Mouse (Mus musculus) intestine, postnatal 0 days (tissue): ENCODE results near the gene Sik3. TPM values are rescaled to one million over a fixed set of nuclear protein-coding genes. Genes with fewer than 3 reads are reported as not detected.
"Not testable (repeated sequence)": the region's sequence is repeated elsewhere in the genome, so short reads cannot be mapped to it uniquely, and the experiment has no call there.

Experiments
- ATAC-seq: fragments of 200-750 bp; cut with Nextera tagmentation; 2 replicates; pipeline ENCODE4 v1.8.0; 2017; ENCODE audit warnings: mild to moderate bottlenecking, moderate TSS enrichment, moderate library complexity
- H3K27ac ChIP-seq: fragments of 300-500 bp; sonication (generic); 2 replicates; pipeline ENCODE4 v1.5.1; 2014; ENCODE audit warnings: mild to moderate bottlenecking, low read depth, low read length, moderate library complexity
- H3K27me3 ChIP-seq: fragments of 300-500 bp; sonication (generic); replicated peaks from 2 replicates; pipeline ENCODE4 v1.6.1; 2014; ENCODE audit warnings: low read length, mixed read lengths; ENCODE audit not compliant: control insufficient read depth, insufficient read depth
- H3K36me3 ChIP-seq: fragments of 300-500 bp; sonication (generic); 2 replicates; pipeline ENCODE4 v1.6.1; 2014; ENCODE audit warnings: mild to moderate bottlenecking, moderate library complexity; ENCODE audit not compliant: control insufficient read depth, insufficient read depth
- H3K4me1 ChIP-seq: fragments of 300-500 bp; sonication (generic); replicated peaks from 2 replicates; pipeline ENCODE4 v1.6.1; 2014; ENCODE audit warnings: antibody characterized with exemption, low read length, mixed read lengths; ENCODE audit not compliant: control insufficient read depth, insufficient read depth
- H3K4me2 ChIP-seq: fragments of 300-500 bp; sonication (generic); replicated peaks from 2 replicates; pipeline ENCODE4 v1.6.1; 2014; ENCODE audit warnings: low read depth, mild to moderate bottlenecking, moderate library complexity
- H3K4me3 ChIP-seq: fragments of 300-500 bp; sonication (generic); 2 replicates; pipeline ENCODE4 v1.5.1; 2014; ENCODE audit warnings: low read depth, low read length
- H3K9ac ChIP-seq: fragments of 300-500 bp; sonication (generic); 2 replicates; pipeline ENCODE4 v1.6.1; 2014; ENCODE audit warnings: mild to moderate bottlenecking, low read depth, low read length
- H3K9me3 ChIP-seq: fragments of 300-500 bp; sonication (generic); 2 replicates; pipeline ENCODE4 v1.6.1; 2016; ENCODE audit warnings: mixed run types; ENCODE audit not compliant: control insufficient read depth
- CTCF ChIP-seq: sonication (generic); IDR thresholded peaks from 2 replicates; pipeline ENCODE4 v1.5.1; 2016; ENCODE audit warnings: low read depth, mild to moderate bottlenecking, control low read depth, antibody characterized with exemption, moderate library complexity
- WGBS: fragments of 180-500 bp; shearing (Covaris S2); extraction: QIAGEN DNeasy Blood & Tissue Kit; methylation state at CpG from one replicate; pipeline ENCODE4 v1.1.7; 2014; 5-methylcytosine and 5-hydroxymethylcytosine counted together
- polyA plus RNA-seq: library from polyadenylated mRNA; unstranded; fragments of >200 nt; fragmentation: Nextera tagmentation; extraction: Ambion mirVana; gene quantifications from 2 replicates; pipeline ENCODE4 v1.2.1, GENCODE M21; 2015

Gene Sik3
- polyA plus RNA-seq, 1 experiment from 2014 or later = 7.4 TPM

GRCm38 (mm10) chr9:46086826-46087225 is 74.2 kb downstream of the Sik3 start:
- no peaks in the 10 kb centered on the region for H3K27me3 ChIP-seq
- no peaks in the 10 kb centered on the region; the same call in 1 of the 2 replicates for H3K36me3 ChIP-seq
- WGBS = 31% methylated on average over 3 of the region's 3 CpGs
- peaks cover 14% of the 10 kb centered on the region; the same call in 1 of the 2 replicates for H3K4me1 ChIP-seq
- ATAC-seq = no peak
- no peak overlapping the region for H3K4me3 ChIP-seq
- H3K4me2 ChIP-seq = no peak overlapping the region
- no peak overlapping the region for H3K9ac ChIP-seq
- TF ChIP-seq CTCF = no peak
- no peak overlapping the region for H3K27ac ChIP-seq
- H3K9me3 ChIP-seq = no peaks in the 10 kb centered on the region

DNA sequence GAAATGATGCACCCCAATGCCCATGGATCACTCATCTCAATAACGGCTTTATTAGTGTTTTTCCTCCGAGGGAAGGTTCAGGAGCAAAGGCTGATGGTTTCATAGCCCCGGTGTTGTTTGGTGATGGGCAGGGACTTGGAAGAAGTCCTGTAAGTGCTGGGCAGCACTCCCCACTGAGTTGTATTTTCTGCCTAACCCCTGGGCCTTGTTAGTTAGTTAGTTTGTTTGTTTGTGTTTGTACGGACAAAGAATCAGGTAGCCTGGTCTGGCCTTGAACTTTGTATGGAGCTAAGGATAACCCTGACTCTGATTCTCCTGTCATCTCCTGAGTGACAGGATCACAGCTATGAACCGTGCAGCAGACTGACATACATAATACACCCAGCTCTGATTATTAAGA is 74.8 kb downstream of the Sik3 start:
- Histone ChIP-seq H3K4me3 (no peak overlapping the region), H3K9ac (no peak overlapping the region), H3K27ac (no peak overlapping the region), H3K4me1 (peaks cover 14% of the 10 kb centered on the region; the same call in 1 of the 2 replicates), H3K4me2 (no peak overlapping the region), H3K36me3 (no peaks in the 10 kb centered on the region; the same call in 1 of the 2 replicates), H3K27me3 (no peaks in the 10 kb centered on the region), H3K9me3 (no peaks in the 10 kb centered on the region)
- TF ChIP-seq CTCF = no peak
- WGBS = 53% methylated on average over 5 of the region's 5 CpGs
- ATAC-seq = no peak

DNA sequence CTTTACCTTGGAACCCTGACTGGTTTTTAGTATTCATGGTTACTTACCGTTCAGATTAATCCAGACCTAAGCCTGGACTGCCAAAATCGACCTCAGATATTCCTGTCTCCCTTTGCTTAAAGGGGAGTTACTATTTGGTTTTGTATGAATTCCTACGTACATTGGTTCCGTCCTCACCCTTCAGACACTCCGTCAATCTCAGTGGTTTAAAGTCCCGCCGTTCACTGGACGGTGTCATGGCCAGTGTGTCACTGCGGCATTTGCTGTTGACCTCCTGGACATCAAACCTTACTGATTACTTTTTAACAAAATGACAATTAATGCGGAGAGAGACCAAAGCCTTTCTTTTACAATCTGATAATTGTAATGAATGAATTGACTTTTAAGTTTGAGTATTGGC is 76.1 kb downstream of the Sik3 start:
- Histone ChIP-seq H3K27ac (no peak overlapping the region), H3K27me3 (no peaks in the 10 kb centered on the region), H3K4me3 (no peak overlapping the region), H3K4me2 (no peak overlapping the region), H3K9me3 (no peaks in the 10 kb centered on the region), H3K9ac (no peak overlapping the region), H3K4me1 (peaks cover 14% of the 10 kb centered on the region; the same call in 1 of the 2 replicates), H3K36me3 (no peaks in the 10 kb centered on the region)
- TF ChIP-seq CTCF = no peak
- 82% methylated on average over 10 of the region's 10 CpGs for WGBS
- ATAC-seq = no peak

GRCm38 (mm10) chr9:46090066-46090465 is 77.4 kb downstream of the Sik3 start:
- ATAC-seq = no peak
- no peak overlapping the region for H3K9ac ChIP-seq
- no peaks in the 10 kb centered on the region for H3K36me3 ChIP-seq
- peaks cover 14% of the 10 kb centered on the region; the same call in 1 of the 2 replicates for H3K4me1 ChIP-seq
- no peak for TF ChIP-seq CTCF
- H3K4me3 ChIP-seq = no peak overlapping the region
- no peaks in the 10 kb centered on the region for H3K27me3 ChIP-seq
- no peaks in the 10 kb centered on the region for H3K9me3 ChIP-seq
- WGBS = 64% methylated on average over 4 of the region's 4 CpGs
- H3K27ac ChIP-seq = no peak overlapping the region
- no peak overlapping the region for H3K4me2 ChIP-seq

DNA sequence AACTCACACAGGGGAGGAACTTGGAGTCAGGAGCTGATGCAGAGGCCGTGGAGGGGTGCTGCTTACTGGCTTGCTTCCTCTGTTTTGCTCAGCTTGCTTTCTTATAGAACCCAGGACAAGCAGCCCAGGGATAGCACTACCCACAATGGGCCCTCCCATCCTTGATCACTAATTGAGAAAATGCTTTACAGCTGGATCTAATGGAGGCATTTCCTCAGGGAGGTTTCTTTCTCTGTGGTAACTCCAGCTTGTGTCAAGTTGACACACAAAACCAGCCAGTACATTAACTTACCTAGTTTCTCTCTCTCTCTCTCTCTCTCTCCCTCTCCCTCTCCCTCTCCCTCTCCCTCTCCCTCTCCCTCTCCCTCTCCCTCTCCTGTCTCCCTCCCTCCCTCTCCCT is 78.5 kb downstream of the Sik3 start:
- not testable (repeated sequence) for H3K9ac ChIP-seq, H3K27ac ChIP-seq, H3K27me3 ChIP-seq, ATAC-seq, H3K4me2 ChIP-seq, H3K9me3 ChIP-seq, H3K4me3 ChIP-seq, H3K36me3 ChIP-seq
- peaks cover 14% of the 10 kb centered on the region; the same call in 1 of the 2 replicates for H3K4me1 ChIP-seq
- 48% methylated on average over 1 of the region's 1 CpGs for WGBS

DNA sequence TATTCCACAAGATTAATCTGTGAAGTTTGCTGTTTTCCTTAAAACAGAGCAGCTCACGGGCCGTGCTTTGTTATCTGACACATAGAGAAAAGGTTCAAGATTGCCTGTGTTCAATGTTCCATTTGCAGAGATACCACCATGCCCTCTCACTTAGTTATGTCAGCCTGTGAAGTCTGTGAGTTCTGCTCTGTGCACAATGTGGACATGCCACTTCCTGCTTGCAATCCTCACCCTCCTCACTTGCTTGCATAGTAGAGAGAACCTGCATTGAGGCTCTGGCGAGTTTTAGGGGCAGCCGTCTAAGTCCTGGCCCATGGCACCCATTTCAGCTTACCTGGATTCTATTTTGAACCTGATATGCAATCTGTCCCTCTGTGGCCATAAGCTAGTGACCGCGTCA is 80.0 kb downstream of the Sik3 start:
- Histone ChIP-seq H3K4me1 (peaks cover 6% of the 10 kb centered on the region; the same call in 1 of the 2 replicates), H3K9me3 (no peaks in the 10 kb centered on the region), H3K27ac (no peak overlapping the region), H3K4me3 (no peak overlapping the region), H3K36me3 (no peaks in the 10 kb centered on the region), H3K4me2 (no peak overlapping the region), H3K9ac (no peak overlapping the region), H3K27me3 (no peaks in the 10 kb centered on the region)
- 88% methylated on average over 6 of the region's 6 CpGs for WGBS
- no peak for ATAC-seq
- TF ChIP-seq CTCF = no peak

- no peaks in the 10 kb centered on the region for H3K36me3 ChIP-seq
- H3K4me2 ChIP-seq = peak overlapping the region; percentile 37
- no peak overlapping the region for H3K9ac ChIP-seq
- ATAC-seq = peak; percentile 69
- H3K27ac ChIP-seq = no peak overlapping the region
- no peak overlapping the region for H3K4me3 ChIP-seq
- 30% methylated on average over 15 of the region's 15 CpGs for WGBS
- no peak for TF ChIP-seq CTCF
- no peaks in the 10 kb centered on the region for H3K27me3 ChIP-seq
- H3K9me3 ChIP-seq = no peaks in the 10 kb centered on the region
- peaks cover 13% of the 10 kb centered on the region for H3K4me1 ChIP-seq
Measured at GRCm38 (mm10) chr9:46098360-46098985, 85.9 kb downstream of the Sik3 start.
